Mouse (Mus musculus) lung, postnatal 0 days (tissue): Measurements from ENCODE around the gene Ranbp17. TPM values are rescaled to one million over a fixed set of nuclear protein-coding genes. Genes with fewer than 3 reads are reported as not detected.
A peak's percentile ranks its signal among the peaks of the same experiment; 100 is the strongest.

Experiments used
- ATAC-seq: fragments of 200-750 bp; cut with Nextera tagmentation; 2 replicates; pipeline ENCODE4 v1.8.0; 2017; ENCODE audit warnings: moderate library complexity
- DNase-seq: peaks from one replicate; pipeline ENCODE4 v3.0.0-alpha.2; 2016; ENCODE audit warnings: low spot score
- H3K27ac ChIP-seq: fragments of 300-500 bp; sonication (generic); 2 replicates; pipeline ENCODE4 v1.5.1; 2014; ENCODE audit warnings: antibody characterized with exemption, mild to moderate bottlenecking, low read length, mixed read lengths
- H3K27me3 ChIP-seq: fragments of 300-500 bp; sonication (generic); replicated peaks from 2 replicates; pipeline ENCODE4 v1.6.1; 2014; ENCODE audit warnings: low read length, mixed read lengths; ENCODE audit not compliant: insufficient read depth
- H3K36me3 ChIP-seq: fragments of 300-500 bp; sonication (generic); 2 replicates; pipeline ENCODE4 v1.6.1; 2014; ENCODE audit warnings: low read length, mixed read lengths; ENCODE audit not compliant: insufficient read depth
- H3K4me1 ChIP-seq: fragments of 300-500 bp; sonication (generic); 2 replicates; pipeline ENCODE4 v1.6.1; 2014; ENCODE audit warnings: antibody characterized with exemption, low read depth, low read length, mixed read lengths; ENCODE audit not compliant: insufficient read depth
- H3K4me2 ChIP-seq: fragments of 300-500 bp; sonication (generic); replicated peaks from 2 replicates; pipeline ENCODE4 v1.6.1; 2014; ENCODE audit warnings: low read depth, mild to moderate bottlenecking, low read length, moderate library complexity, mixed read lengths
- H3K4me3 ChIP-seq: fragments of 300-500 bp; sonication (generic); 2 replicates; pipeline ENCODE4 v1.5.1; 2014; ENCODE audit warnings: low read depth, low read length
- H3K9ac ChIP-seq: fragments of 300-500 bp; sonication (generic); replicated peaks from 2 replicates; pipeline ENCODE4 v1.6.1; 2014; ENCODE audit warnings: low read depth, mild to moderate bottlenecking
- H3K9me3 ChIP-seq: fragments of 300-500 bp; sonication (generic); 2 replicates; pipeline ENCODE4 v1.6.1; 2016; ENCODE audit warnings: low read length, mixed read lengths
- CTCF ChIP-seq: IDR thresholded peaks from 2 replicates; pipeline ENCODE4 v1.5.1; 2016; ENCODE audit warnings: antibody characterized with exemption, mild to moderate bottlenecking
- EP300 ChIP-seq: IDR thresholded peaks from 2 replicates; pipeline ENCODE4 v1.6.1; 2016; ENCODE audit warnings: antibody characterized with exemption, mild to moderate bottlenecking, control low read depth
- WGBS: fragments of 180-500 bp; shearing (Covaris S2); extraction: QIAGEN DNeasy Blood & Tissue Kit; methylation state at CpG from one replicate; pipeline ENCODE4 v1.1.7; 2014; 5-methylcytosine and 5-hydroxymethylcytosine counted together
- polyA plus RNA-seq: library from polyadenylated mRNA; unstranded; fragments of >200 nt; fragmentation: Nextera tagmentation; extraction: Ambion mirVana; gene quantifications from 2 replicates; pipeline ENCODE4 v1.2.1, GENCODE M21; 2015

Gene Ranbp17
- polyA plus RNA-seq, 1 experiment from 2014 or later = 2.5 TPM

- Histone ChIP-seq H3K9me3 (no peaks in the 10 kb centered on the region), H3K36me3 (no peaks in the 10 kb centered on the region), H3K4me3 (no peak overlapping the region), H3K27me3 (no peaks in the 10 kb centered on the region), H3K4me2 (no peak overlapping the region), H3K4me1 (no peaks in the 10 kb centered on the region), H3K9ac (no peak overlapping the region), H3K27ac (no peak overlapping the region)
- ATAC-seq (no peak), DNase-seq (no peak)
- TF ChIP-seq EP300 = no peak
- no peak for TF ChIP-seq CTCF
- 79% methylated on average over 1 of the region's 1 CpGs for WGBS
Measured at GRCm38 (mm10) chr11:33274294-33274693, 239.3 kb downstream of the Ranbp17 start.

GRCm38 (mm10) chr11:33240295-33240694 lies 273.3 kb downstream of the Ranbp17 start:
- no peak for TF ChIP-seq EP300
- Histone ChIP-seq H3K4me2 (no peak overlapping the region), H3K27me3 (no peaks in the 10 kb centered on the region), H3K4me1 (no peaks in the 10 kb centered on the region), H3K9me3 (no peaks in the 10 kb centered on the region), H3K27ac (no peak overlapping the region), H3K36me3 (no peaks in the 10 kb centered on the region), H3K9ac (no peak overlapping the region), H3K4me3 (no peak overlapping the region)
- WGBS = 80% methylated on average over 3 of the region's 3 CpGs
- DNase-seq (no peak), ATAC-seq (no peak)

- WGBS = 47% methylated on average over 3 of the region's 3 CpGs
- no peaks in the 10 kb centered on the region for H3K9me3 ChIP-seq
- no peak overlapping the region for H3K4me2 ChIP-seq
- H3K9ac ChIP-seq = no peak overlapping the region
- H3K27ac ChIP-seq = no peak overlapping the region
- H3K27me3 ChIP-seq = no peaks in the 10 kb centered on the region
- ATAC-seq (no peak), DNase-seq (no peak)
- no peaks in the 10 kb centered on the region for H3K36me3 ChIP-seq
- TF ChIP-seq CTCF (no peak), EP300 (no peak)
- no peaks in the 10 kb centered on the region for H3K4me1 ChIP-seq
- H3K4me3 ChIP-seq = no peak overlapping the region
Measured at GRCm38 (mm10) chr11:33234134-33234533, 279.4 kb downstream of the Ranbp17 start.

- H3K36me3 ChIP-seq = no peaks in the 10 kb centered on the region
- no peak overlapping the region for H3K27ac ChIP-seq
- H3K4me1 ChIP-seq = no peaks in the 10 kb centered on the region
- ATAC-seq (no peak), DNase-seq (no peak)
- H3K9me3 ChIP-seq = no peaks in the 10 kb centered on the region
- 68% methylated on average over 5 of the region's 5 CpGs for WGBS
- H3K4me3 ChIP-seq = no peak overlapping the region
- H3K27me3 ChIP-seq = no peaks in the 10 kb centered on the region
- no peak for TF ChIP-seq EP300
- no peak for TF ChIP-seq CTCF
- no peak overlapping the region for H3K4me2 ChIP-seq
- no peak overlapping the region for H3K9ac ChIP-seq
Measured at GRCm38 (mm10) chr11:33232056-33232455, 281.5 kb downstream of the Ranbp17 start.

- H3K27ac ChIP-seq = no peak overlapping the region
- TF ChIP-seq CTCF (no peak), EP300 (no peak)
- H3K27me3 ChIP-seq = no peaks in the 10 kb centered on the region
- H3K9me3 ChIP-seq = no peaks in the 10 kb centered on the region
- H3K4me3 ChIP-seq = no peak overlapping the region
- H3K9ac ChIP-seq = no peak overlapping the region
- no peak overlapping the region for H3K4me2 ChIP-seq
- DNase-seq (no peak), ATAC-seq (no peak)
- H3K4me1 ChIP-seq = no peaks in the 10 kb centered on the region
- WGBS = 76% methylated on average over 2 of the region's 2 CpGs
- no peaks in the 10 kb centered on the region for H3K36me3 ChIP-seq
Measured at GRCm38 (mm10) chr11:33228186-33228585, 285.4 kb downstream of the Ranbp17 start.

- Histone ChIP-seq H3K36me3 (no peaks in the 10 kb centered on the region), H3K27ac (no peak overlapping the region), H3K9me3 (no peaks in the 10 kb centered on the region), H3K4me2 (no peak overlapping the region), H3K9ac (no peak overlapping the region), H3K27me3 (no peaks in the 10 kb centered on the region), H3K4me1 (no peaks in the 10 kb centered on the region), H3K4me3 (no peak overlapping the region)
- TF ChIP-seq EP300 (no peak), CTCF (no peak)
- DNase-seq (no peak), ATAC-seq (no peak)
- WGBS = 63% methylated on average over 8 of the region's 8 CpGs
Measured at GRCm38 (mm10) chr11:33226516-33226915, 287.0 kb downstream of the Ranbp17 start.

GRCm38 (mm10) chr11:33221566-33222365 lies 291.8 kb downstream of the Ranbp17 start:
- WGBS = 45% methylated on average over 11 of the region's 11 CpGs
- Histone ChIP-seq H3K4me2 (no peak overlapping the region), H3K4me1 (no peaks in the 10 kb centered on the region), H3K36me3 (no peaks in the 10 kb centered on the region), H3K27me3 (no peaks in the 10 kb centered on the region), H3K9me3 (no peaks in the 10 kb centered on the region), H3K27ac (no peak overlapping the region), H3K9ac (no peak overlapping the region), H3K4me3 (no peak overlapping the region)
- peak; percentile 63 for ATAC-seq
- DNase-seq = peak; percentile 22
- TF ChIP-seq EP300 (no peak), CTCF (no peak)
